Mouse (Mus musculus) urinary bladder, postnatal 14 days (tissue): ENCODE measurements at regions not wholly inside any gene's neighbourhood (a gene's known extent, or its start where the extent isn't known, plus 50 kb on each side); places are given as distances from the start of the nearest gene placed in this dataset.

Source experiments
- DNase-seq: peaks from one replicate; pipeline ENCODE4 v3.0.0; 2021; ENCODE audit warnings: low spot score

DNA sequence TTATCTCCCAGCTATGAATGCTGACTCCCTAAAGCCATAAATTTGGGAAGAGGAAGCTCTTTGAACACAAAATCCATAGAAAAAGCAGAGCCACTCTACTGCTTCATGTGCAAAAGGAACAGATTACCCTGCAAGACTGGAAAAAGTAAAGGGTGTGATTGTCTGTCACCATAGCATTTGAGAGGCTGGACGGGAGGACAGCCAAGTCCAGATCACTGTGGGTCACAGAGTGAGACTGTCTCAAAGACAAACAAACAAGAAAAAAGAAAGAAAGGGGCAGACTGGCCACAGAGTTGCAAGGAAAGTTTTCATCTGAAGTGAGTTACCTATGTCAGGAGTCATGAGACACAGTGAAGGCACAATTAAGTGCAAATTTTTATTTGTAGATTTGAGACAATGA is 150.7 kb upstream of the Ccn2 start:
- DNase-seq = no peak

DNA sequence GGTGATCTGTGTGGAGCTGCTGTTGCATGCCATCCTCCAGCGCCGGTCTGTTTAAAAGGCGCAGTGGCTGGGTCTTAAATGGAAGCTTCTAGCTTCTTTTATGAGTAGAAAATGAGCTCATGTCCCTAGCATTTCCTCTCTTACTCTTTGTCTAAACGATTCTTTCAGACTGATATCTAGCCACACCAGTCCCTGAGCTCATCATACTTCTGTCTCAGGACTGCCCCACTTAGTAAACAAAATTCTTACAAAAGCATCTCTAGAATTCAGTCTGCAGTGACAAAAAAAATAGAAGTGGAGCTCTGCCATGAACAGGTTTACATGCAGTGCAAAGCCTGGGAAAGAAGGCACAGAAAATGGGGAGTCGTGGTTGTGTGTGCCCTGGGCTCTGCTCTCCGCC is 150.2 kb upstream of the Ccn2 start:
- no peak for DNase-seq

DNA sequence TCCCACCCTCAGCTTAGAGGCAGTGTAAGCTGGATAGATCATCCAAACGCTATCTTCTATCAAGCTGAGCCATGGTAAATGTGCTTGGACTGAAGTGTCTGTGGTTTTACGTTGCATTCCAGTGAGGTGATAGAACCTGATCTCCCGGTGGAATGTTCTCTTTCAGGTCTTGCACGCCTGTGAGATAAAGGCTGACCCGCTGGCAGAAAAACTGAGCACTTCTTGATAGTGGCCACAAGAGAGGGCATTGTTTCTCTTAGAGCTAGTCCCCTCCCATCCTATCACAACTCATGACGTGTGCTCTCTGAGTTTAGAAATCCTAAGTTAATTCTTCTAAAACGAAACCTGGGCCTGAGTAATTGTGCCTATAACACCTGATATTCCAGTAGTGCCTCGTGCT is 149.1 kb upstream of the Ccn2 start:
- DNase-seq = peak; percentile 16

DNA sequence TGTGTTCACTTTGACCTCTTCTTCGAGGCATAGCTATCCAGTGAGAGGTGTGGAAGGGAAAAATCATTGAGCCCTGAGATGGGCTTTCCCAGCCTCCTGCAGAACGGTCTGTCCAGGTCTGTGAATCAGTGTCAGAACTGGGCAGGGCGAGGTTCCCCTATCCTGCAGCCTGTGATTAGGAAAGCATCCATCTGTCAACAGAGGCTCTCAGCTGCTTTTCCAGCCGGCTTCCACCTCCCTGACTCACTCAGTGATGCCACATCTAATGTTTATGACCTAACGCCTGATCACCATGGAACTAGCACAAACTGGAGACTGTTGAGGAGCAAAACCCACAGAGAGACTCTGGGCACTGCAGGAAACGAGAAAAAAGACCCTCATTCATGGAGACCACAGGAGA is 148.1 kb upstream of the Ccn2 start:
- peak; percentile 42 for DNase-seq

DNA sequence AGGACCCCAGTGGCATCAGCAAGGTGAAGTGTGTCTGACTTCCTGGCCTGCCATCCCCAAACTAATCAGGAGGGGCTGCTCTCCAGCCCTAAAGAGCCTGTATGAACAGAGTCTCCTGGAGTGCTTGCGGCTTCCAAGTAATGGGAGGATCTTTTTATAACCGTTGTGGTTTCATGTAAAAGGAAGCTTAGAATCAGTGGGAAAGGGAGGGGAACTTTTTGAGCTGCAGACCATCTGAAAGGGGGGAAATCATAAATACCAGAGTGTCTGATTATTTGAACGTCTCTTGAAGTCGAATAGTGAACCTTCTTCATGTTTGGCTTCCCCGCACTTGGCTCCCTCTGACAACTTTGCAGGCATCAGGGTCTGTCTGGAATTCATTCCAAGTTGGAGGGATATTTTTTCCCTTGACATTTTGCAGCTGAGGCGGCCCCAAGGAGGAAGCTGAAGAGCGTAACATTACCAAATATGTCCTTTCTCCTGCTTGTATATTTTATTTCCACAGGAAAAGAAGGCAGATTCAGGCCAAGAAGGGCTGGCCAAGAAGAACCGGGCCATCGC is 147.2 kb upstream of the Ccn2 start:
- DNase-seq = peak; percentile 36

DNA sequence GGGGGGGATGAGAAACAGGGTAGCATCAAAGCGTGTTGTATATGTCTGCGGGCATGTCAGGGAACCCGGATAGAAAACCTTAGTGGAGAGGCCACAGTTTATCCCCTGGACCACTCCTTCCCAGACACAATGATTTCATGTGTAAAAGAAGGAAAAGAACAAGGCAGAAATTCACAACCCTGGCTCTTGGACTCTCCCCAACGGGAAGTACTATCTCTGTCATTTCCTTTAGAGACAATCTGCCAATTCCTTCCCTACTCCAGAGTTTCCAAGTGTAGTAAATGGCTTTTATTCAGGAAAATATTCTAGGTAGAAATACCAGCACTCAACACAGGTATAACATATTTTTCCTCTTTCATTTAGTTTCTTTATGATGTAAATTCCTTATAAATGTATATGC is 141.7 kb upstream of the Ccn2 start:
- DNase-seq = no peak

DNA sequence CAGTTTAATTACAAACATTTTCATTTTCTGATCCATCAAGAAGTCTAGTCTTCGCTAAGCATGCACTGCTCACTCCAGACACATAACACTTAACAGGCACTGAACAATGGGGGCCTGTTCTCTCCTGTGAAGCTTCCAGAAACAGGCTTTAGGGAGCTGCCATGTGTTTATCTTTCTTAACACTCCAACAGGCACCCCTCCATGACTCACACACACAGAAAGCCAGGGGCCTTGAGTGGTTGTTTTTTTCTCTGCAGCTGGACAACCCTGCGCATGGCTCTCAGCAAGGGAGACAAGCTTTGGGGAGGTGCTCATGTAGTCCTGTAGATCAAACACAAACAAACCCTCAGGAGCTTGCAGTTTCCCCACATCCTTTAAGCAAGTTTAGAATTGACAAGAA is 136.6 kb upstream of the Ccn2 start:
- no peak for DNase-seq

DNA sequence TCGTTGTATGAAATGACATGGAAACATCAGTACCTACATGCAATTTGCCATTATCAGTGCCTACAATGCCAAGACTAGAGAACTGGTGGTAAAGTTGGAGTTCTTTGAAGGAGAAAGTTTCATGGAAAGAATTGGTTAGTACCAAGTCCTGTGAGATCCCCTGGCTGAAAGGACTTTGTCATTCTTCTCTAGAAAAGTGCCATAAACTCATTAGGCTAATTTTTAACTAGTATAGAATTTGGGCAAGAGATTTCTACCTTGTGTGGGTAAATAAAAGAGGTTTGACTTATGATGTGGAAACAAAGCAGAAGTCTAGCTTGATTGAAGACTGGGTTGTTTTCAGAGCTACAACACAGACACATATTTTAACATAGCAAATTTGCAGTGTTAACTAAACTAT is 131.4 kb upstream of the Ccn2 start:
- DNase-seq = no peak

DNA sequence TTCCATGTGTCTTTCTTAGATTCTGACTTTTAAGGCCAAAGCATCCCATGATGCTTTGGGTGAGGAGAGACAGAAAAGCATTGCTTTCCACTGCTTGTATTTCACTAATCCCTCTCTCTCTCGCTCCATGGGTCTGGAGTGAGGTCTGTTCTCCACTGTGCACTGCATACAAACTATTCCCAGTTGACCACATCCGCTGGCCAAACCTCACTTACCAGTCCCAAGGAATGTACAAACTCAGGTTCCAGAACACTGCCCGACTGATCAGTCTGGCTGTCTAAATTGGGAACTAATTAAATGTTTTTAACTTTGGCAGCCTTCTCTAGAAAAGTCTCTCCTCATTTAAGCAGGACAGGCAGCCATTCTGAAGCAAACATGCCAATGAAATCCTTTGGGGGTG is 130.9 kb upstream of the Ccn2 start:
- DNase-seq = no peak

DNA sequence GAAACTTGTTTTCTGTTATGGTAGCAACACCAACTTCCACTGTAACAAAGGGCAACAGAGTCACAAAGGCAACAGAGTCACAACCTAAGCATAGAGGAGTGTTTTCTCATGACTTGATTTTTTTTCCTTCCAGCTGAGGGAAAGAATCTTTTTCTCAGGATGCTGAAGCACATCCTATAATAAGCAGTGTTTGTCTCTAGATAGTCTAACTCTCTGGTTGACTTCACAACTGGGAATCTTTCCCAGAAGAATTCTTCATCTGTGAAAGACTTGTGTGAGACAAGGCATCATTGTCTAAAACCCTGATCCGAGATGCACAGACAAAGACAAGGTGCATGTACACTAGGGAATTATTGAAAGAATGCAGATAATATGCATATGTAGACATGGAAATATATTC is 125.5 kb upstream of the Ccn2 start:
- no peak for DNase-seq

DNA sequence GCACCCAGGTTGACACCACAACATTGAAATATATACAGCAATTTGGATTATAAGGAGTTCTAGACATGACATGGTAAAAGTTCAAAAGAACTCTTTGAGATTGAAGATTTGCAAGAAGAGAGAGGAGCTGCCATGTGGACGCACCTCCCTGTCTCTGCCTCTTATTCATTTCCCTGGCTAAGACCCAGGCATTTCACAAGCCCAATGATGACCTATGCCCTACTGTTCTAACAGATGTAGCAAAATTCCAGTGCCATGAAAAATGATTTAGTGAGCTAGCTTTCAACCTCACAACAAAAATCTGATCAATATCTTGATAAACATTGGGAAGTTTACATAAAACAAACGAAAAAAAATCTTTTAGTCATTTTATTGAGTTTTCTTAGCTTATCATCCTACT is 123.7 kb upstream of the Ccn2 start:
- no peak for DNase-seq

DNA sequence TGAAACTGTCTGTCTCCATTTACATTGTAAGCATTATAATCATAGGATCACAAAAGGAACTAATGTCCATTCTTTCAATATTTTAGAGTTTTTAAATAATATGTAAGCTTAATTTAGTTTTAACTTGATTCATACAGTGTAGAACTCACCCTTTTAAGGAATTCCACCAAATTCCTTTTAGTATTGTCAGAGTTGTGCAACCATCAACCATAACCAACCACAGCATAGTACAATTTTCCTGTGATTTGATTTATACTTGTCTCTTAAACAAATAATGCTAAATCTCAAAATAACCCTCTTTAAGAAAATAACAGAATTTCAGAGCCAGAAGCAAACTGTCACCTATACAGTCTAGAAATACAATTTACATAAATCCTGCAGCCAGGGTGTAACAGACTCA is 119.0 kb upstream of the Ccn2 start:
- no peak for DNase-seq

DNA sequence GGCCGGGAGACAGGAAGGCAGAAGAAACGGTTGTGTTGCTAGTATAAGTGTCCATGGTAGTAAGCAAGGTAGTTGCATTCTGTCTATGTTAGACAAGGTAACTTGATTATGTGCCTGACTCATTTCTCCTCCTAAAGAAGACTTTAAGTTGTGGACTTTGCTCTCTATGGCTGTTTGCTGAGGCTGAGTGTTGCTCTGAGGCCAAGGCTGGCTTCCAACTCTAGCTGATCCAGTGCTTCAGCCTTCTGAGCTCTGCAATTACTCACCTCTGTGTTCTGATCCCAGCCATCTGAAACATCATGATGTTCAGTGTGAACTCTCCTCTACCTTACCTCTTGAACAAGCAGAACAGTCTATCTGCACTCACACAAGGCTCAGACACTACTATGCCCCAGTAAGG is 116.7 kb upstream of the Ccn2 start:
- no peak for DNase-seq

DNA sequence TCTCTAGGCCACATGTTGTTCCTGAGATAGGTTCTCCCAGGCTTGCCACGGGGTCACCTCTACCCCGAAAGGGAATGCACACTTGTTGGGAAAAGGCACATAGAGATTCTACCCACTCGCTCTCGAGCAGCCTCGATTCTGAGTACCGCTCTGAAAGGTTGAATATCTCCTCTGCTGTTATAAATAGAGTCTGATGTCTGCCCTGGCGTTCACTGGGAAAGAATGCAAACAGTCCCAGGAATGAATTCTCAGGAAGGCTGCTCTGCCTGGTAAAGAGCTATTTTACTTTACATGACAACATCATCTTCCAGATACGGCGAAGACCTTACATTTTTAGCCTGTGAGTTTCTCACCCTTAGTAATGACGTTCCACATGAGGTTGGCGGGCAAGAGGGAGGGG is 116.1 kb upstream of the Ccn2 start:
- no peak for DNase-seq

DNA sequence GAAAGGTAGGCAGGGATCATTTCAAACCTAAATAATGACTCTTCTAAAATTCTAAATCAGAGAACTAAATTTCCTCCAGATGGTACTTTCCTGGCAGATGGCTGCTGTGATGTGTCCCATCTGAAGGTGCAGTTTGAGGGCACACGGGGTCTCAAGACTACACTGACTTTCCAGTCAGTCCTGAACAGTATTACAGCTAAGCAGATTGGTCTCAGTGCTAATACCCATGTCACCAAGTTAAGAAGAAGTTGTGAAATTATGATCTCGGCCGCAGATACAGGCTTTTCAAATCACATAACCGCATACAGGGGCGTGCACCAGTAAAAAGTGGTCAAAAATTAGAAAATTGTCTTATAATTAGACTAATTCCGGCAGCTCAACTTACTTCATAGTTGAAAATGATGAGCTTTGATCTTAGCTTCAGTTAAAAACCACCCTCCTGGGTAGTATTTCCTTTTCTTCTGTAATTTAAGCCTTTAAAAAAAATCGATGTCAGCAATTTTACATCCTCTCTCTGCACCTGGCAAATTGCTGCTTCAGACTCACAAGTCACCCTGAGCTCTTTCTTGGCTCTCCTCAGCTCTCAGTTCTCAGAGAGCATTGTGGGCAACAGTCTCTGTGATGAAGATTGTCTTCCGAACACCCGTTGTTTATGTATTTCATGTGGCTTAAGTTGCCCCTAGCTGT is 113.2 kb upstream of the Ccn2 start:
- DNase-seq = no peak

DNA sequence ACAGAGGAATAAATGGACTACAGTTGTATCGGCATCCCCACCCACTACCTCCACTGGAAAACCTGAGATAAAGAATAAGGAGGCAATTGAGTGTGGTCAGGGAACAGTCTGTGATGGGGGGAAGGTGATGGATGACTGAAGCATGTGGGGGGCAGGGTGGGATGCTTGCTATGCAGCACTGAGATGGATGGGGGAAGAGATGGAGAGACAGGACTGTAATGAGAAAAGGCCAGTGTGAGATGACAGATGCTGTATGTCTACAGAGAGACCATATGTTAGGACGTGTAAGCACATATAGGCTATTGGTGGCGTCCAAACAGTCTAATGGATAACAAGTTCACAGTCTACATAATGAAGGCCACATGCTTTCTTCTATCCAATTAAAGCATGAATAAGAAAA is 112.2 kb upstream of the Ccn2 start:
- DNase-seq = no peak

DNA sequence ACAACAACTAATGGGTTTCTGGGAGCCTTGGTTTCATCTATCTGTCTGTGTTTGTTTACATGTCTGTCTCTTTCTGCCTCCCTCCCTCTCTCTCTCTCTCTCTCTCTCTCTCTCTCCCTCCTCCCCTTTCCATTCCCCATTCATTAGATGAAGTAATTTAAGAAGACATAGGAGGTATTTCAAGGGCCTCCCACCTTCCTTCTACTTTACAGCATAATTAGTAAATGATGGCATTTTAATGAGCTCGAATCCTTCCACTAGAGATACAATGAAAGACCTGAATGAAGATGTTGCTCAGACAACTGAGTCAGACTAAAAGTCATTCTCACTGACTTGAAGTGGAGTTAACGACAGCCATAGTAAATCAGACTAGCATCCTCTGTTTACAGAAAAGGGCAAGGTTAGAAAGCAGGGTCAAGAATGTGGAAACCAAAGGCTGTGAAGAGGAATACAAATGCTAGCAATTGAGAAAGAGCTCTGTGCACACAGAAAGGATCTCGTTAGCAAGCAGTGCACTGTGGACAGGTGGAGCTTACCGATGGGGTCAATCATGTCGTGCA is 111.1 kb upstream of the Ccn2 start:
- DNase-seq = no peak

DNA sequence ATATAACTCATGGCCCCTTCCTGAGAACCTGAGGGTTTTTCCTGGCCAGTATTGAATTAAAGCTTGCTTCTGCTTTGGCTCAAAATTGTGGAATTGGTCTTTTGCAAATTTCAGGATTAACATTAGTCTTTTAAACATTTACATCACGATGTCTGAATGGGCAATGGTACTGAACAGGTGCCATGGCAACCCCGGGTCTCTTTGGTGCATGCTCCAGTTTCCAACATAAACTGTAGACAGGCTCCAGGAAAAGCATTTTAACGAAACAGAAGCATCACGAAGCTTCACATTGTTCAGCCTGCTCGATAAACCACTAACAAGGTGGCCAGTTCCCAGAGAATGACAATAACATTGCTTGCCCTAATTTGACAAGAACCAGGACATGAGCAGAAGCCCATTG is 109.8 kb upstream of the Ccn2 start:
- no peak for DNase-seq

DNA sequence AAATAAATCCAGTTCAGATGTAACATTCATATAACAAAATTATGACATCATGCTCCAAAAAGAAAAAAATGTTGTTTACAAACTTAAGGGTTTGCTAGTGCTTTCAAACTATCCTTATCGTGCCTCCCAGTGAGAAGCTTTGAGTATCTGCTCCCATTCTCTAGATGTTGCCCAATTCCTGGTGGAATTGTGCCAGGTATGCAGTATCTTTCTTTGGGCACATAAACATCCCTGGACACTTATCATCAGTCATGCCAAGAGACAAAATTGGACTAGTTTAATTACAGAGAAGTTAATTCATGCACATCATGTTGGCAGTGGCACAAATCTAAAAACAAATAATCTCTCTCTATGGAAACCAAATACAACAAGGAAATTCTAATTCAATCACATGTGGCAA is 109.0 kb upstream of the Ccn2 start:
- no peak for DNase-seq

DNA sequence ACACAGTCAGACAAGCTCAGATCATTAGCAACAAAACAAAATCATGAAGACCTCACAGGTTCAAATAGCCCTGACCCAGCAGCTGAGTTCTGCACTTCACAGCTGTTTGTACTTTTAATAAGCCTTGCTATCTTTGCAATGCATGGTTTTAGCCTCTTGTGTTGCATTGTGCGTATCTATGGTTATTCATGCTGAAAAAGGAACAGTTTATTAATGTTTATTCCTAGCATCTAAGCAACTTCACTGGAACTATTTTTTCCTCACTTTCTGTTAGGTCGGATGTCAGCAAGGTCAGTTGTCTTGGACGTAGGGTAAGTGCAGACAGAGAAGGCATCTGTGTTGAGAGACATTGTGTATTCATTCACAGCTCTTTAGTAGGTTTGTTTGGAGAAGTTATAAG is 107.3 kb upstream of the Ccn2 start:
- no peak for DNase-seq

DNA sequence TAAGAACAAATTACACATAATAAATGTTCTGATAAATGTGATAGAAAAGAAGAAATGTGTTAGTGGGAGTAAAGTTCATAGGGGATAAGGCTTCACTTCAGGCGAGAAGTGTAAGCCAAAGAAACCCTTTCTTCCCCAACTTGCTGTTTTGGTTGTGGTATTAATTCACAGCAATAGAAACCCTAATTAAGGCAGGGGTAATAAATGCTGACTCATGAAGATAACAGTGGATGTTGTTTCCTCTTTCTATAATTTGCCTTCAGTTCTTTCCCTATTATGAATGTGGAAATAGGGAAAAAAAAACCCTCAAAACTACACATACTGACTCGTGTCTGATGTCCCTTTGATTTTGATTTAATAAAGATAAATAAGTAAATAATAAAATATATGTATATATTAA is 104.8 kb upstream of the Ccn2 start:
- no peak for DNase-seq

DNA sequence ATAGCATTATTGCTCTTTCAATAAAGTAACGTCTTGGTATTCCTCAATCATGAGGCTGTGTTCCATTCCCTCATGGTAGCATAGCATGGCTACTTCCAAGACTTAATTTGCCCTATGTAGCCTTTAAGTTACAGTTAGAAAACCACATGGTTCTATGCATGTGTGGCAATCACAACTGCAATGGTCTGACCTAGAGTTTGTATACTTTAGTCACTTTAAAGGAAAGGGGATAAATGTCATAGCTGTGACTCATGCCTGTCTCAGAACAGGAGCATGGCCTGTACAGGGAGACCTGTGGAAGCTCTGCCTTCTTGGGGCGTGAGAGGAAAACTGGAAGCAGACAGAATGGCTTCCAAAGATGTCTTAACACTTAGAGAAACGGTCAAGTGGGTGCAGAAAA is 103.4 kb upstream of the Ccn2 start:
- no peak for DNase-seq

DNA sequence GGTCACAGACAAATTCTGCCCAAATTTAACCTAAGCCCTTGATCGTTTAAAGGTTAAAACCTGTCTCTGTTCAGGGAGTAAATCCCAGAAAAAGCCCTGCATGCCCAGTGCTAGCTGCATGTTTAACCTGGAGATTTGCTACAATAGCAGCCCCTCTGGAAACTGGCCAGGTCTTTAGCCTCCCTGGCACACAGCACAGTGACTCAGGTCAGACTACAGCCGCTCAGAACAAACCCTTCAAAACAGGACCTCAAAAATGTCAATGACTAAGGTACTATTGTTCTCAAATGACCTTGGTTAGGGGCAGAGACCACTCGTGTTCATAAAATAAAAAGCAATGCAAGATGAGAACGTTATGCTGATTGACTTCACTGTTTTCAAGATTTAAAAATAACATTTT is 101.8 kb upstream of the Ccn2 start:
- DNase-seq = peak; percentile 34

DNA sequence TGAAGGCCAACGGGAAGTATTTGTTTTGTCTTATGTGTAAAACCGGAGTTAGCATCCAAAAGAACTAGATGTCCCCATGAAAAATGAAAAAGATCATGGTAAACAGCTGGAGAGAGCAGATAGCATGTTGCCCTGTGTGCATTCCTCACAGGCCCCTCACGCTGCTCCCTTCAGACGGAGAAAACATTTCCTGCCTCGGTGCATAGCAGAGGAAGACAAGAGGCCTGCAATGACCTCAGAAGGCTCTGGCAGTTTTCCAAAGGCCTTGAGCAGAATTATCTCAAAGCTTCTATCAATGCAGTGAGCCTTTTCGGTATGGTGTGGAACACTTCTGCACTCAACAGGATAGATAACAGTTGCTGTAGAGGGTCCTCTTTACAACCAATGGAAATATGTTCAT is 101.3 kb upstream of the Ccn2 start:
- peak; percentile 35 for DNase-seq
